Mouse (Mus musculus) hindbrain, embryonic 12.5 days (tissue): Measurements from ENCODE around the gene Naalad2. TPM values are rescaled to one million over a fixed set of nuclear protein-coding genes. Genes with fewer than 3 reads are reported as not detected.
A peak's percentile ranks its signal among the peaks of the same experiment; 100 is the strongest.
"Not testable (repeated sequence)": the region's sequence is repeated elsewhere in the genome, so short reads cannot be mapped to it uniquely, and the experiment has no call there.

ENCODE experiments used
- ATAC-seq: fragments of 200-750 bp; cut with Nextera tagmentation; 2 replicates; pipeline ENCODE4 v1.8.0; 2017; ENCODE audit warnings: moderate TSS enrichment; ENCODE audit not compliant: low FRiP score
- H3K27ac ChIP-seq: fragments of 300-500 bp; sonication (generic); 2 replicates; pipeline ENCODE4 v1.5.1; 2016; ENCODE audit warnings: mild to moderate bottlenecking
- H3K27me3 ChIP-seq: fragments of 300-500 bp; sonication (generic); 2 replicates; pipeline ENCODE4 v1.6.1; 2016; ENCODE audit warnings: mild to moderate bottlenecking
- H3K36me3 ChIP-seq: fragments of 300-500 bp; sonication (generic); 2 replicates; pipeline ENCODE4 v1.6.1; 2016; ENCODE audit warnings: mild to moderate bottlenecking
- H3K4me1 ChIP-seq: fragments of 300-500 bp; sonication (generic); 2 replicates; pipeline ENCODE4 v1.6.1; 2016
- H3K4me2 ChIP-seq: fragments of 300-500 bp; sonication (generic); replicated peaks from 2 replicates; pipeline ENCODE4 v1.6.1; 2016; ENCODE audit warnings: mild to moderate bottlenecking
- H3K4me3 ChIP-seq: fragments of 300-500 bp; sonication (generic); 2 replicates; pipeline ENCODE4 v1.5.1; 2016; ENCODE audit warnings: mild to moderate bottlenecking
- H3K9ac ChIP-seq: fragments of 300-500 bp; sonication (generic); 2 replicates; pipeline ENCODE4 v1.6.1; 2016; ENCODE audit warnings: mild to moderate bottlenecking, moderate library complexity
- H3K9me3 ChIP-seq: fragments of 300-500 bp; sonication (generic); replicated peaks from 2 replicates; pipeline ENCODE4 v1.6.1; 2016; ENCODE audit warnings: mild to moderate bottlenecking
- WGBS: fragments of 180-500 bp; shearing (Covaris S2); methylation state at CpG from one replicate; pipeline ENCODE4 v1.1.7; 2016; 5-methylcytosine and 5-hydroxymethylcytosine counted together
- polyA plus RNA-seq: library from polyadenylated mRNA; unstranded; fragments of >200 nt; fragmentation: Nextera tagmentation; extraction: Ambion mirVana; gene quantifications from 2 replicates; pipeline ENCODE4 v1.2.1, GENCODE M21; 2016

Naalad2 gene
- 2.8 and 2.9 TPM in 2 replicates for polyA plus RNA-seq

GRCm38 (mm10) chr9:18402895-18403294, at the start of gene Naalad2:
Gene Naalad2, minus strand, starts transcription at chr9:18402995.
- not testable (repeated sequence) for H3K36me3 ChIP-seq, H3K27ac ChIP-seq, H3K9ac ChIP-seq, ATAC-seq, H3K4me3 ChIP-seq, H3K4me2 ChIP-seq, H3K9me3 ChIP-seq, H3K4me1 ChIP-seq, H3K27me3 ChIP-seq
- WGBS = 76% methylated on average over 2 of the region's 2 CpGs

DNA sequence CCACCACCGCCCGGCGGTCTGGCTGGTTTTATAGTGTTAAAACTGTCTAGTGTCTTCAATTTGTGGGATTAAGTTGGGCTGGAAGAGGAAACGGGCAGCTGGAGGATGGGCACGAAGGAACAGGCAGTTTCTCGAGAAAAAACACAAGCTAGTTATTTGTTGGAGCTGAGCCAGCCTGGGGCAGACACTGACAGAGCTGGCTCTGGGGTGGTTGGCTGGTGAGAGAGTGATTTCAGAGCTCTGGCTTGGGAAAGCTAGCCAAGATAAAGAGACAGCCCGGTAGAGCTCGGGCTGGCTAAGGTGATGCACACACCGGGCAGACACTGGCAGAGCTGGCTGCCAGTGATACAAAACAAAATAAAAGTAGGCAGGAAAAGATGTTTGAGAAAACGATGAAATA, 28.9 kb upstream of the Naalad2 start:
- ATAC-seq = no peak
- no peak overlapping the region for H3K27ac ChIP-seq
- H3K9me3 ChIP-seq = no peaks in the 10 kb centered on the region
- H3K27me3 ChIP-seq = no peaks in the 10 kb centered on the region
- no peak overlapping the region for H3K4me3 ChIP-seq
- no peak overlapping the region for H3K9ac ChIP-seq
- WGBS = 90% methylated on average over 10 of the region's 10 CpGs
- no peaks in the 10 kb centered on the region for H3K4me1 ChIP-seq
- H3K36me3 ChIP-seq = no peaks in the 10 kb centered on the region
- no peak overlapping the region for H3K4me2 ChIP-seq

GRCm38 (mm10) chr9:18430354-18430753, 27.6 kb upstream of the Naalad2 start, which contains the start of gene Mbd3l2:
Gene Mbd3l2, plus strand, starts transcription at chr9:18430654.
- H3K9me3 ChIP-seq = no peaks in the 10 kb centered on the region
- no peak within 1 kb of the TSS for H3K4me2 ChIP-seq
- ATAC-seq = no peak
- no peaks in the 10 kb centered on the region for H3K27me3 ChIP-seq
- no peaks in the 10 kb centered on the region for H3K4me1 ChIP-seq
- H3K36me3 ChIP-seq = no peaks in the 10 kb centered on the region
- no peak within 1 kb of the TSS for H3K27ac ChIP-seq
- no peak within 1 kb of the TSS for H3K4me3 ChIP-seq
- no peak within 1 kb of the TSS for H3K9ac ChIP-seq

- H3K36me3 ChIP-seq, ATAC-seq, H3K4me1 ChIP-seq, H3K4me2 ChIP-seq, H3K9ac ChIP-seq, H3K9me3 ChIP-seq, H3K27ac ChIP-seq, H3K27me3 ChIP-seq, H3K4me3 ChIP-seq: not testable (repeated sequence)
- 84% methylated on average over 4 of the region's 4 CpGs for WGBS
Measured at GRCm38 (mm10) chr9:18412371-18412770, 9.6 kb upstream of the Naalad2 start.

- Histone ChIP-seq H3K4me3 (no peak within 1 kb of the TSS), H3K4me2 (no peak within 1 kb of the TSS), H3K27me3 (no peaks in the 10 kb centered on the region), H3K4me1 (no peaks in the 10 kb centered on the region), H3K27ac (no peak within 1 kb of the TSS), H3K36me3 (no peaks in the 10 kb centered on the region), H3K9me3 (no peaks in the 10 kb centered on the region), H3K9ac (no peak within 1 kb of the TSS)
- no peak for ATAC-seq
- 81% methylated on average over 1 of the region's 1 CpGs for WGBS
Measured at GRCm38 (mm10) chr9:18404118-18404517, 1.3 kb upstream of the Naalad2 start, which contains the start of gene Ubtfl1. Gene Ubtfl1, plus strand, starts transcription at chr9:18404418.

- Histone ChIP-seq H3K27ac (no peak overlapping the region), H3K9me3 (no peaks in the 10 kb centered on the region), H3K4me3 (no peak overlapping the region), H3K4me2 (no peak overlapping the region), H3K27me3 (no peaks in the 10 kb centered on the region), H3K9ac (no peak overlapping the region), H3K4me1 (no peaks in the 10 kb centered on the region), H3K36me3 (no peaks in the 10 kb centered on the region)
- WGBS = 69% methylated on average over 1 of the region's 1 CpGs
- no peak for ATAC-seq
Measured at GRCm38 (mm10) chr9:18399629-18400028, 3.2 kb downstream of the Naalad2 start.

DNA sequence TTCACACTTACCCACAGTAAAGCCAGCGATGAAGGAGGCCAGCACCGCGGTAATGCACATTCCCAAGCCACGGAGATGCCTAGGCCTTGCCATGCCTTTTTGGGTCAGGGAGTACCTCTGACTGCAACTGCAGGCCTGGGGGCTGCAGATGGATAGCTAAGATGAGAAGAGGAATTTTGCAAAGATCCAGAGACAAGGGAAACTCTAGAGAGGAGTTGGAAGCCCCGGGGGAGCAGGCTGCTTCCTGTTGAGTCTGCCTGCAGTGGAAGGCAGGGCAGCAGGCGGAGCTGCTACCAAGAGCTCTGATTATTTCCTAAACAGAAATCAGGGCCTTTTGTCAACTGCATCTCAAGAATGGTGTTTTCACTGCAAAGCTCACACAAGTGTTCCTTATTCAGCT, 17.0 kb downstream of the Naalad2 start:
- Histone ChIP-seq H3K27me3 (no peaks in the 10 kb centered on the region), H3K36me3 (no peaks in the 10 kb centered on the region), H3K9ac (no peak overlapping the region), H3K4me2 (no peak overlapping the region), H3K27ac (no peak overlapping the region), H3K4me3 (no peak overlapping the region), H3K9me3 (0 out of 2 replicates have a peak, but pooled peaks cover 2% of the 10 kb centered on the region), H3K4me1 (no peaks in the 10 kb centered on the region)
- no peak for ATAC-seq
- WGBS = 29% methylated on average over 6 of the region's 6 CpGs

GRCm38 (mm10) chr9:18373026-18373425, 29.8 kb downstream of the Naalad2 start:
- H3K27ac ChIP-seq, H3K27me3 ChIP-seq, H3K4me2 ChIP-seq, H3K36me3 ChIP-seq, H3K4me1 ChIP-seq, H3K9ac ChIP-seq, H3K9me3 ChIP-seq, H3K4me3 ChIP-seq, ATAC-seq: not testable (repeated sequence)
- WGBS = 75% methylated on average over 1 of the region's 1 CpGs

DNA sequence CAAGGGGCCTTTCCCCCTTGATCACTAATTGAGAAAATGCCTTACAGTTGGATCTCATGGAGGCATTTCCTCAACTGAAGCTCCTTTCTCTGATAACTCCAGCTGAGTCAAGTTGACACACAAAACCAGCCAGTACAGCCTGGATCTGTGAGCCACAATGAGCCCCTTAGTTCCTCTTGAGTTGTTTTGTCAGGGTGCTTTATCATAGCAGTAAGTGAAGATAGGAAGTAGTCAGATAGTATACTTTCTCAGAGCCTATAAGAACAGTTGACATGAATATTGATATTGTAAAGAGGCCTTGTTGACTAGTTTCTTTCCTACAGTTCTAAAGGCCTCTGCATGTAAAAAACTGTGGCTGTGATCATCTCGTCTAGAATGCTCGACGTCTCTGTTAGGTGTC, 82.8 kb downstream of the Naalad2 start:
- Histone ChIP-seq H3K27me3 (no peaks in the 10 kb centered on the region), H3K36me3 (peaks cover 3% of the 10 kb centered on the region; the same call in 1 of the 2 replicates), H3K4me2 (no peak overlapping the region), H3K4me3 (no peak overlapping the region), H3K9ac (no peak overlapping the region), H3K9me3 (no peaks in the 10 kb centered on the region), H3K27ac (no peak overlapping the region), H3K4me1 (no peaks in the 10 kb centered on the region)
- WGBS = 91% methylated on average over 3 of the region's 3 CpGs
- no peak for ATAC-seq

DNA sequence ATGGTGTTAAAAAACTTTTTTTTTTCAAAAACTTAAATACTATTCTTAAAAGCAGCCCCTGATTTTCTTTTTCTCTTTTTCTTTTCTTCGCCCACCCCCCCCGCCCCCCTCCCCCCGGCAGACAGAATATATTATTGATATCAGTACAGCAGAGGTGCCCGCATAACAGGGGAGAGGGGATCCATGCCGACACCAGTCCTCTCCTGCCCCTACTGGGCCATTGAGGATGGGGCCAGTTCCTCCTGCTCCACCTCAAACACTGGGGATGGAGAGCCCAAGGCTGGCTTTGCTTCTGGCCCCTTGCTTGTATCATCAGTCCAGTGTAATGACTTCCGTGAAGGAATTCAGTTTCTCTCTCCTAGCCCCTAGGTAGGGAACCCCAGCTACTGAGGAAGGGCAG, 104.5 kb downstream of the Naalad2 start:
- ATAC-seq = no peak
- no peaks in the 10 kb centered on the region for H3K27me3 ChIP-seq
- no peaks in the 10 kb centered on the region for H3K9me3 ChIP-seq
- WGBS = 78% methylated on average over 6 of the region's 6 CpGs
- H3K27ac ChIP-seq = no peak overlapping the region
- no peak overlapping the region for H3K4me2 ChIP-seq
- H3K4me3 ChIP-seq = no peak overlapping the region
- H3K9ac ChIP-seq = no peak overlapping the region
- peaks cover 45% of the 10 kb centered on the region for H3K36me3 ChIP-seq
- peaks cover 7% of the 10 kb centered on the region for H3K4me1 ChIP-seq

- Histone ChIP-seq H3K27ac (no peak overlapping the region), H3K27me3 (no peaks in the 10 kb centered on the region), H3K4me1 (peaks cover 10% of the 10 kb centered on the region), H3K9me3 (no peaks in the 10 kb centered on the region), H3K36me3 (peaks cover 9% of the 10 kb centered on the region), H3K4me2 (peak overlapping the region; percentile 85), H3K9ac (peak overlapping the region; percentile 97), H3K4me3 (peak overlapping the region; percentile 88)
- no peak for ATAC-seq
- 52% methylated on average over 6 of the region's 6 CpGs for WGBS
Measured at GRCm38 (mm10) chr9:18293026-18293781, 109.6 kb downstream of the Naalad2 start.

DNA sequence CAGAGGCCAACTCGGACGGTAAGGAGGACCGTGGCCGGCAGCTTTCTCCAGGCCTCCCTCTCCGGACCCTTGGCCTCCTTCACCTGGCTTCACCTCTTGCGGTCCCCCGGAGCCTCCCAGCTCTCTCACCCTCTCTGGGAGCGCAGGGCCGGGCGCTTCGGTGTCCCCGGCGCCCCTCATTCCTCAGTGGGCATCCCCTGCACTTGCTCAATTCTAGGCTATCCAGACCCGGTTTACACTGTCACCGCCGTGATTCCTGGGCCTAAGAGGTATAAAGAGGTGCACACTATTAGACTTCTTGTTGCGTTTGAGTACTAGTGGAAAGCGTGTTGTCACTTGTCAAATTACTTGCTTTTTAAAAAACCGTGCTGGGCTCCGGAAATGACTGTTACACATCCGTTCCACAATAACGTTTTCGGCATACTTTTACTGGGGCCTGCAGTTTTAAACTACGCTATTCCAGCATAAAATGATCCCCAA, 110.3 kb downstream of the Naalad2 start:
- no peak; the same call in 1 of the 2 replicates for ATAC-seq
- no peaks in the 10 kb centered on the region for H3K9me3 ChIP-seq
- peaks cover 10% of the 10 kb centered on the region for H3K4me1 ChIP-seq
- peaks cover 4% of the 10 kb centered on the region; the same call in 1 of the 2 replicates for H3K36me3 ChIP-seq
- peak overlapping the region; percentile 88 for H3K4me3 ChIP-seq
- 2% methylated on average over 24 of the region's 24 CpGs for WGBS
- H3K9ac ChIP-seq = peak overlapping the region; percentile 97
- H3K27ac ChIP-seq = peak overlapping the region; percentile 88
- peak overlapping the region; percentile 85 for H3K4me2 ChIP-seq
- no peaks in the 10 kb centered on the region for H3K27me3 ChIP-seq
